Mouse (Mus musculus) frontal cortex, postnatal 10 days (tissue): Measurements from ENCODE around the gene Bpnt1.
A peak's percentile ranks its signal among the peaks of the same experiment; 100 is the strongest.

Experiments
- DNase-seq, 2 experiments: peaks; one replicate each; pipeline ENCODE4 v3.0.0; 2022; ENCODE audit warnings: low spot score in 2 of 2, mixed read lengths in 1 of 2

Bpnt1 gene

GRCm38 (mm10) chr1:185331364-185331763 is 585 bp upstream of the Bpnt1 start:
- DNase-seq, result no peak

GRCm38 (mm10) chr1:185333651-185334050 is 1.7 kb downstream of the Bpnt1 start:
- DNase-seq, result no peak

GRCm38 (mm10) chr1:185334136-185334535 is 2.2 kb downstream of the Bpnt1 start:
- DNase-seq, result no peak

GRCm38 (mm10) chr1:185335231-185335765 is 3.3 kb downstream of the Bpnt1 start:
- no peak for DNase-seq

- DNase-seq, result no peak
Measured at GRCm38 (mm10) chr1:185336535-185336934, 4.6 kb downstream of the Bpnt1 start.

- no peak for DNase-seq
Measured at GRCm38 (mm10) chr1:185342441-185342840, 10.5 kb downstream of the Bpnt1 start.

GRCm38 (mm10) chr1:185343422-185343821 is 11.5 kb downstream of the Bpnt1 start:
- no peak for DNase-seq

GRCm38 (mm10) chr1:185346188-185346587 is 14.2 kb downstream of the Bpnt1 start:
- DNase-seq, result no peak

- no peak for DNase-seq
Measured at GRCm38 (mm10) chr1:185349741-185350140, 17.8 kb downstream of the Bpnt1 start.

- no peak for DNase-seq
Measured at GRCm38 (mm10) chr1:185350611-185351010, 18.7 kb downstream of the Bpnt1 start.

- DNase-seq, result no peak
Measured at GRCm38 (mm10) chr1:185352151-185352550, 20.2 kb downstream of the Bpnt1 start.

GRCm38 (mm10) chr1:185353351-185353750 is 21.4 kb downstream of the Bpnt1 start:
- DNase-seq, result no peak

GRCm38 (mm10) chr1:185354731-185355130 is 22.8 kb downstream of the Bpnt1 start:
- DNase-seq, result no peak

GRCm38 (mm10) chr1:185356246-185356645 is 24.3 kb downstream of the Bpnt1 start:
- no peak for DNase-seq

- no peak for DNase-seq
Measured at GRCm38 (mm10) chr1:185358211-185358610, 26.3 kb downstream of the Bpnt1 start.

- DNase-seq, result peak; percentile 98 to 99
Measured at GRCm38 (mm10) chr1:185362677-185363520, 30.9 kb downstream of the Bpnt1 start, which contains the start of gene Eprs. Gene Eprs (plus strand): TSS chr1:185363044.

GRCm38 (mm10) chr1:185363526-185364182 is 31.7 kb downstream of the Bpnt1 start:
- DNase-seq, result peak; percentile 18 to 25

GRCm38 (mm10) chr1:185364183-185364540 is 32.2 kb downstream of the Bpnt1 start:
- DNase-seq, result no peak

- no peak for DNase-seq
Measured at GRCm38 (mm10) chr1:185367383-185367782, 35.4 kb downstream of the Bpnt1 start.

GRCm38 (mm10) chr1:185369979-185370378 is 38.0 kb downstream of the Bpnt1 start:
- no peak for DNase-seq

GRCm38 (mm10) chr1:185376390-185376789 is 44.4 kb downstream of the Bpnt1 start:
- DNase-seq, result no peak

GRCm38 (mm10) chr1:185377429-185377828 is 45.5 kb downstream of the Bpnt1 start:
- DNase-seq, result no peak

GRCm38 (mm10) chr1:185401615-185402014 is 69.7 kb downstream of the Bpnt1 start:
- DNase-seq, result no peak
